Mouse (Mus musculus) layer of hippocampus, adult 9-10 months (tissue): ENCODE results near the gene Nuak1.
"Not testable (repeated sequence)": the region's sequence is repeated elsewhere in the genome, so short reads cannot be mapped to it uniquely, and the experiment has no call there.

Experiments used
- DNase-seq: peaks from one replicate; pipeline ENCODE4 v3.0.0; 2022; ENCODE audit warnings: low spot score

Gene Nuak1

DNA sequence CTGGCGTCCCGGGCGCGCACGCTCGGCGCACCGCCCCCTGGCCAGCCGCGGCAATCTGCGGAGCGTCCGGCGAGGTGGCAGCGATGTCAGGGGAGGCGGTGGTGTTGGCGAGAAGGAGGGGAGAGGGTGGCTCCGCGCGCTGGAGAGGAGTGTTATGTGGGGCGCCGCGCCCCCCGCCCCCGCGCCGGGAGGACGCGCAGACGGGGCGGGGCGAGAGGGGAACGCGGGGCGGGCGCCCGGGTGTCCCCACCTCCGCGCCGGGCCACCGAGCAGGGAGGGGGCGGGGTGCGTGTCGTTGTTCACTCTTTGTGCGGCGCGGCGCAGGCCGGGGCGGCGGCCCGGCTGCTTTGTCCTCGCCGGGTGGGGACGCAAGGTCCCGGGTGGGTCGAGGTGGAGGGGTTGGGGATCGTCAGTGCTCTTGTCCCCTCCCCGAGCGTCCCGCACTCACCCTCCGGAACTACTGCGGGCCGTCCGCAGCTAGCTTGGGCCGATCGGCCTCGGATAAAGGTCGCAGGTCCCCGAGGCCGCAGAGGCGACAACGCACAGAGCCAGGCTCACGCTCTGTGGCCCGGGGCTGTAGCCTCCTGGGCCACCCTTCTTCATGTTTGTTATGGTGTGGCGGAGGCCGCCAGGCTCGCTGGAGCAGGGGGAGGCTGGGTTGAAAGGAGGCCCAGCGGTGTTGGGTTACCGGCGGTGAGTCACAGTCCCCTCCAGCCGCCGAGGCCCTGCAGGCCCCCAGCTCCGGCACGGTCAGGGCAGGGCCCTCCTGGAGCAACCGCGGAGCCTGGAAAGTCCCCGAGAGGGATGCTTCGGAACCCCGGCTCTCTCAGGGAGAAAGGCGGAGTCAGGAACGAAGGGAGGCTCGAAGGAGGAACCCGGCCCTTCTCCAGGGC, at the start of gene Nuak1:
Nuak1 (minus strand) TSS at position 57 of the 893 bp plus-strand sequence.
- no peak for DNase-seq

GRCm38 (mm10) chr10:84490115-84490514, 49.7 kb upstream of the Nuak1 start:
- no peak for DNase-seq

DNA sequence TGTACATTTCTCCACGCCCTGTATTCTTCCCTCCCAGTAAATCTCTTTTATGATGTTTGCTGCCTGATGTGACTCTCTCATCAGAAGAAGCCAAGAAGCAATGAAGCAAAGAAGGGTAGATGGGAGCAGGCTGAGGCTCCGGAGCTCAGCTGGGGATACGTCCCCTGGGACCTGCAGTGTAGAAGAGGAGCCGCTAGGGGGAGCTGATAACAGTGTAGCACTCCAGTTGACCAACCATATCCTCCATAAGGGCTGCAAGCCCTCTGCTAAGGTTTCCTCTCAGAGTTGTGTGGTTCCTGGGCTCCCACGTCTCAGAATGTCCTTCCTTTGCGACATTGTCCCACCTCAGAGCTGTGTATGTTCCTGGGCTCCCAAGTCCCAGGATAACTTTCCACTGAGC, 47.9 kb upstream of the Nuak1 start:
- no peak for DNase-seq

DNA sequence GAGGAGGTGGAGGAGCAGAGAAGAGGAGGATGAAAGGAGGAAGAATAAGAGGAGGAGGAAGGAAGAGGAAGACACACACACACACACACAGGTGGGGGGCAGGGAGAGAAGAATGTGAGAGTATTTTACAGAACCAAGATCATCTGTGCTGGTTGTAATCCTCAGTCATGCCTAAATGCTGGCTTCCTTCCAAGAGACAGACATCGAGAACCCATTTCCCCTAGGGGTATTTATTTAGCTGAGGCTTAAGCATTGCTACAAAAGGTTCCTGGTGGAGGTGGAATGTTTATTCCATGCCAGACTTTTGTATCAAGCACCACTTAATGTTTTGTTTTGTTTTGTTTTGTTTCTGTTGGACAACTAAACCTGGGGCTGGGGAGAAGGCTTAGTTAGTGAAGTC, 44.3 kb upstream of the Nuak1 start:
- no peak for DNase-seq

GRCm38 (mm10) chr10:84483553-84483952, 43.2 kb upstream of the Nuak1 start:
- no peak for DNase-seq

- DNase-seq = no peak
Observed at GRCm38 (mm10) chr10:84483069-84483468, 42.7 kb upstream of the Nuak1 start.

GRCm38 (mm10) chr10:84482418-84482817, 42.0 kb upstream of the Nuak1 start:
- DNase-seq = not testable (repeated sequence)

- DNase-seq = peak; percentile 12
Observed at GRCm38 (mm10) chr10:84481327-84481671, 40.9 kb upstream of the Nuak1 start.

DNA sequence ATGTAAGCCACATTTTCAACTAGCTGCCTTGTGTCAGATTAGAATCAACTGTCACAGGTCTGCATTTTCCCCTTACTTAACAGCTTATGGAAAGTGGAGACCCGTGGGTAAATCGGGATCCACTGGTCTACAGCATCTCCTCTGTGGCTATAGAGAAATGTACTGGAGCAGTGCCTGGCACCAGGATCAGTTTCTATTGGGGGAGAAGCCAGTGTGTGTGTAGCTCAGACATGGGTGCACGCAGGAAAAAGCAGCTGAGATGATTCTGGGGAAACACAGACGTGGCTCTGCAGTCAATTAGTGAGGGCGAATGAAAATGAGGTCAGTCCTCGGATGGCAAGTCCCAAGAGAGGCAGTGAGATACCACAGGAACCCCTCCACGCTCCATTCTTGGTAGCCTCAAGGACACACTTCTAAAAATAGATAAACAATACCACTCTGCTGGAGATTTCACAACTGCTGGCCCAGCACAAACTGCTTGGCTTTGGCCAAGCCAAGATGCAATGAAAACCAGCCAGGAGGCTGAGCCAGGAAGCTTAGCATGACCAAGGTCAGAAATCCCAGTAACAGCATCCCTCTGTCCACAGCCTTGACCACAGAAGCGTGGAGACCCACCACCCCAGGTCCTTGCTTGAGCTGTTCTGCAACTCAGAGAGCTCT, 40.4 kb upstream of the Nuak1 start:
- no peak for DNase-seq

DNA sequence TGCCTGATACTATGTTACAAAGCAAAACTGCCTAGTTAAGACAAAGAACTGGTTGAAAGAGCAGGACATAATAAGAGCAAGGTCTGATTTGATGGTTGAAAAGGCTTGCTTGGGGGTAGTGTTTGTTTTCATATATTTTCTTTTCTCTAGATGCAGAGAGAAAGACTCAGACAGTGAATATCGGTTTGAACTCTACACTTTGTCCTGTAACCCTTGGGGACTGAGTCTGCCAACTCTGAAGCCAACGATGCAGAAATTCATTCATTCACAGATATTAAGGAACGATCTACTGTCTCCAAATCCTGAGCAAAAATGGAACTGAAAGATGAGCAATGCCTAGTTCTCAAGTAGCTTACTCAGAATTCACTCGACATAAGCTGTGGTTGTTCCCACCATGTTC, 39.7 kb upstream of the Nuak1 start:
- DNase-seq = no peak

- DNase-seq = no peak
Observed at GRCm38 (mm10) chr10:84477613-84478076, 37.2 kb upstream of the Nuak1 start.

GRCm38 (mm10) chr10:84477045-84477612, 36.7 kb upstream of the Nuak1 start:
- no peak for DNase-seq

DNA sequence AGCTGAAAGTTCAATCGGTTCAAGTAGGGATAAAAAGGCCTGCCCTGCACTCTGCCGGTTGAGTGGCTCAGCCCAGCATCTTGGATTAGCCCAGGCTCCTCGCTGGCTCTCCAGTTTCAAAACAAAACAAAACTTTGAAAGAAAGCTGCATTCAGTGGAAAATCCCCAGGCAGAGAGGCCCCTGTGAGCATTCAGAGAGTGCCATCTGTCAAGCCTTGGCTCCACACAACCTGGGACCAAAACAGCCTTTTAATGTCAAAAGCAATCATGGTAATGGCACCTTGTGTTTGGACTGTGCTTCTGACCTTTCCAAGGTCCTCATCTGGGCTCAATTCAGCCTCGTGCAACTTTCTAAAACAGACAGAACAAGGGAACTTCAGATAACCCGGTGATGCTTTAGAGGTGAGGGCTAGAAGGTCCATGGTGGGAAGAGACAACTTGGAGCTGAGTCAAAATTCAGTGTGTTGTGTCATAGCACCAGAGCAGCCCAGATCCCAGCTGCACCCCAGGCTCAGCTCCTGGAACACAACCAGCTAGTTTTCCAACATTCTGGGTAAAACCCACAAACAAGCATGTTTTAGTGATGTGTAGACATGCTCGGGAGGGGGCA, 27.3 kb upstream of the Nuak1 start:
- DNase-seq = no peak

GRCm38 (mm10) chr10:84465511-84465910, 25.1 kb upstream of the Nuak1 start:
- DNase-seq = no peak

GRCm38 (mm10) chr10:84460420-84461101, 20.2 kb upstream of the Nuak1 start:
- no peak for DNase-seq

DNA sequence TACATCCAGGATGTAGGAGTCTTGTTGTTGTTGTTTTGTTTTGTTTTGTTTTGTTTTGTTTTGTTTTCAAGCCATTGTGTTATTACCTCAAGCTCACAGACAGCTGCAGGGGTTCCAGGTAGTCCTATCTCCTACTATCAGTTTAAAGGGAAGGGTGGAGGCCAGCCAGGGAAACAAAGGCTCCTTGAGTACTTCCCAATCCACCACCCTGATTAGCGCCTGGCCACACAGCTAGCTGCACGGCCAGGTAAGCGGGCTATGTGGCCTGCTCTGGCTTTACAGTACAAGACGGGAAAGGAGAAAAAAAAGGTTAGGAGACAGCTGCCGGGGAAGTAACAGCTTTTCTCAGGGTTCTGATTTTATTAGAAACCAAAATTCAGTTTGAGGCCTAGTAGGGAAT, 17.7 kb upstream of the Nuak1 start:
- no peak for DNase-seq

DNA sequence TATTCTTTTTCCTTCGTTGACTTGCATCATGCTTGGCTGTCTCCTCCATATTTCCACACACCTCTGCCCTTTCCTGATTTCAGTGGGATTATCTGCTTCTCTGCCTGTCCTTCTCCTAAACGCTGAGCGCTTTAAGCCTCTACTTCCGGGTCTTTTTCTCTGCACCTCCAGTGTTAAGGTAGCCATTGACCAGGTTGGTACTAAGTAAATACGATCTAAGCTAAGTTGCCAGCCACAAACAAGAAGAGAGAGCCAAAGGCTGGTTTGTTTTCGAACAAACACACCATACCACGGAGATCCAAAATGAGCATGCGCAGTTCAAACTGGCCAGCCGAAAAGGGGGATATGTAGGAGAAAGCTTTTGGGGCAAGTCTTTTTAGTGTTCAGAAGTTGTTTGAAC, 17.1 kb upstream of the Nuak1 start:
- DNase-seq = no peak

DNA sequence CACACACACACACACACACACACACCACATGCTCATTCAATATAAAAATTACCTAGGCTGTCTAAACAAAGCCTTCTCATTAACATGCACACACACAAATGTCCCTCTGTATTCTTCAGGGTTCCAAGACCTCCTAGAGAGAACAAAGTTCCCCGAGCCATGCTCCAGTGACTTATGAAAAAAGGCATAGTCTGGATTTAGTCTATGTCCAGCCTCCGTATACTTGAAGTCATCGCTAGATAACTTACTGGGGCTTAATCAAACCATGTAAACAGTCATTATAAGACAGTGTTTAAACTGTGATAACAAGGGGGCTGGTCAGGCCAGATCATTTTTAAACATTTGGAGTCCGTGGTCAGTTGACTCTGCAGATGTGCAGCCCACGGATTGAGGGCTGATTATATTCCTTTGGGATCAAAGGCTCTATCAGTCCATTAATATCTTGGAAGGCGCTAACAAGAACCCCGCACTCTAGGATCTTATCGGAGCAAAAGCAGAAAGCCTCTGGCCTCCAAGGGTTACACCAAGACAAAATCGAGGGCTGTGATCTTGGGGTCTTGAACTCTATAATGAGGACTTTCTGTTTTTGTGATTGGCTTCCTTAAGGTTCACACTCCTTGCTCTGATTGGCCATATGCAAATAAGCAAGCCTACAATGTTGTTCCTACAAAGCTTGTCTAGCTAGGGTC, 16.4 kb upstream of the Nuak1 start:
- no peak for DNase-seq

- DNase-seq = no peak
Observed at GRCm38 (mm10) chr10:84451883-84452282, 11.5 kb upstream of the Nuak1 start.

DNA sequence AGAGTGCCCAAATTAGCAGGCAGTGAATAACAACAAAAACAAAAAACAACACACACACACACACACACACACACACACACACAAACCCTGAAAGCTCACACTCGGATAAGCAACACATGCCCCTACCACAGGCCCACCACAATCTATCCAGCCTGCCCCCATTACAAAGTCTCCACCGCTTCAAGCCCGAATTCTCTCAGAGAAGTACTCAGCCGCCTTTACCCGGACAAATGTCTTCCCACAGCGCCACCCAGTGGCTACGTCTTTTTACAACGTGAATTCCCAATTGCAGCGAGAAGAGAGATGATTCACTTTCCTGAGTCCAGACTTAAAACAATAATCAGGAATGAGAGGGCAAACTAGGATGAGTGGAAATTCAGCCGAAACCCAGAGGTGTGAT, 10.3 kb upstream of the Nuak1 start:
- peak; percentile 93 for DNase-seq

- no peak for DNase-seq
Observed at GRCm38 (mm10) chr10:84449733-84450132, 9.3 kb upstream of the Nuak1 start.
